Mouse (Mus musculus): ENCODE data around the gene Gpr107.
A peak's percentile ranks its signal among the peaks of the same experiment; 100 is the strongest.

DNA sequence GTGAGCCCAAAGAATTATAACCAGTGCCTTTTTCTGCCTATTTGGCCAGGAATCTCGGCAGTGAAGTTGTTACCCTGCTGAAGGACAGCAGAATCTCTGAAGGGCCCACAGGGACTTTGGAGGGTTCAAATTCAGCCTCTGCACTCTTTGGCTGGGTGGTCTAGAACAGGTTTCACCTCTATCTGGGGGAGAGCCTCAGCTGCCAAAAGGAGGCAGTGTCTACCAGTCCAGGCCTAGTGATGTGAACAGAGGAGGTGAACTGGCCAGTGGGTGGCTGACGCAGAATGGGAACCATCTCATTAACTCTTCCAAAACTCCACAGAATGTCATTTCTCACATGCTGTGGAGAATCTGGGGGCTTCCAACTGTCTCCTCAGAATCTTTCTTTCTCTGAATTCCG, 9.6 kb upstream of the Gpr107 start:
- TF ChIP-seq POLR2A (IDR thresholded peaks at IDR 0.05; ENCODE audit: control insufficient read depth in 1 of 2, insufficient read depth in 1 of 2, low read depth in 1 of 2, low read length in 2 of 2, poor library complexity in 1 of 2) (no peak; a peak in 1 of 4 replicates), NRF1 (IDR thresholded peaks at IDR 0.05; ENCODE audit: insufficient read depth, low read depth, low read length, poor library complexity, severe bottlenecking) (no peak), GATA1 (IDR thresholded peaks at IDR 0.05; ENCODE audit: low read depth, low read length) (no peak), CTCF (IDR thresholded peaks at IDR 0.05 in 2 of 3, conservative IDR thresholded peaks at IDR 0.05 in 1 of 3; ENCODE audit: control insufficient read depth in 1 of 3, insufficient read depth in 1 of 3, low read depth in 2 of 3, low read length in 3 of 3, poor library complexity in 1 of 3, severe bottlenecking in 1 of 3) (peak in 1 of 3 experiments; percentile 1; a peak in 1 of 6 replicates), POLR2AphosphoS5 (IDR thresholded peaks at IDR 0.05; ENCODE audit: borderline replicate concordance, low read depth, low read length) (no peak), RAD21 (IDR thresholded peaks at IDR 0.05; ENCODE audit: low read depth, low read length) (no peak), NELFE (IDR thresholded peaks at IDR 0.05; ENCODE audit: low read depth, low read length) (no peak)
